Mouse (Mus musculus): Measurements from ENCODE around the gene Mkrn1.
"Not testable (repeated sequence)": the region's sequence is repeated elsewhere in the genome, so short reads cannot be mapped to it uniquely, and the experiment has no call there.

Gene Mkrn1

DNA sequence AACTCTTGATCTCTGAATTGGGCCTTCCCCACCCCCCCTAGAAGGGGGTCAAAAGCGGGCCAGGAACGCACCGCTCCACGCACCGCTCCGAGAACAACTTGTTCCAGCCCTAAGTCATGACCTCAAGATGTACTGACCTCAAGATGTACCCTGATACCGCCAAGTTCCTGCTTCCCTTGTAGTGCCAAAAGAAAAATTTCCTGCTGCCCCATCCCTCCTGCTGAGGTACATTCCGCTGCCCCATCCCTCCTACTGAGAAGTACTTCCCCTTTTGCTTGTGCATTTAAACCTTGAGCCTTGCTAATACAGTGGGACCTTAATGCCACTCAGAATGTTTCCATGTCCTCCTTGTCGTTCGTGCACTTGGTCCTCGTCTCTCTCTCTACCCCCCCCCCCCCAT, 10.5 kb upstream of the Mkrn1 start:
- DNase-seq (ENCODE audit: low spot score in 2 of 2), result no peak

GRCm38 (mm10) chr6:39429007-39429788, 8.9 kb upstream of the Mkrn1 start:
- no peak for DNase-seq (ENCODE audit: low spot score in 2 of 2)

GRCm38 (mm10) chr6:39427276-39428003, 7.2 kb upstream of the Mkrn1 start:
- no peak for DNase-seq (ENCODE audit: low spot score in 2 of 2)

DNA sequence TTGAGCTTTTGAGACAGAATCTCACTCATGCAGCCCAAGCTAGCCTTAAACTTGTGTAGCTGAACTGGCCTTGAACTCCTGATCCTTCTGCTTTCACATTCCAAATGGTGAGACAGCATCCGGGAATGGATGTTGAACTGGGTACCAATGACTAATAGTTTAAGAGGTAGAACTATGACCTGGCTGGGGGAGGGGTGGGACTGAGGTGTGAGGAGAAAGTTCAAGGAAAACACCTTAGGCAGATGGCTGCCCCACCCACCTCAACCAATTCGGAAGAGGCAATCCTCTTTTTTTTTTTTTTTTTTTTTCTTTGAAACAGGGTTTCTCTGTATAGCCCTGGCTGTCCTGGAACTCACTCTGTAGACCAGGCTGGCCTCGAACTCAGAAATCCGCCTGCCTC, 6.5 kb upstream of the Mkrn1 start:
- no peak for DNase-seq (ENCODE audit: low spot score in 2 of 2)

DNA sequence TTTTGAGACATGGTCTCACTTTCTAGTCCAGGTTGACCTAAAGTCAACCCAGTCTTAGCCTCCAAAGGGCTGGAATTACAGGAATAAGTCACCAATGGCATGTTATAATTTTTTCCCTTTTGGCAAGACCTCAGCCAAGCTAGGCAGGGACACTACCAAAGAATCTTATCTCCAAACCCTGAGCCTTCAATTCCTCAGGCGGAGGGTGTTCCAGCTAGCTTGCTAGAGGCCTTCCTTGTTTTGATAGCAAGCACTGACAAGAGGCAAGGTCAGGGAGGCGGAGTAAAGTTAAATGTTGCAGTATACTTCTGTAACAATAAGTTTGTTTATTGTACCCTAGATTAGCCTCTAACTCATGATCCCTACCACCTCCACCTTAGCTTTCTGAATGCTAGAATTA, 4.9 kb upstream of the Mkrn1 start:
- DNase-seq (ENCODE audit: low spot score in 2 of 2), result no peak

- DNase-seq (ENCODE audit: low spot score in 2 of 2), result no peak
Observed at GRCm38 (mm10) chr6:39423686-39424085, 3.4 kb upstream of the Mkrn1 start.

DNA sequence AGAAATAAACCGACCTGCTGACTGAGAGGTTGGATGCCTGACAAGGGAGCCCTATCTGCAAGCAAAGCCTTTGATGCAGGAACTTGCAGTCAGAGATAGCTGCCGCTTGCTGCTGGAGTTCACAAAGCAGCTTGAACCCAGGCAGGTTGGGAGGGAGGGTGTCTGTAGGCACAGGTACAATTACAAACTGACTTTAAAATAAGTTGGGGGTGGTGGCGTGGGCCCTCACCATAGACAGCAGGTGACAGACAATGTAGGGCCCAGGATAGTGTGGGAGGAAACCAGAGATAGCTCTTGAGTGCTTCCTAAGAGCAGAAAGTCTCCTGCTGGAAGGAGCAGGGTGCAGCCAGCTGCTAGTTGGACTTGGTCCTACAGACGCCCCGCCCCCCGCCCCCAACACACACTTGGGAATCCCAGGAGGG, 2.9 kb upstream of the Mkrn1 start:
- DNase-seq (ENCODE audit: low spot score in 2 of 2), result peak in 1 of 2 experiments; percentile 62

DNA sequence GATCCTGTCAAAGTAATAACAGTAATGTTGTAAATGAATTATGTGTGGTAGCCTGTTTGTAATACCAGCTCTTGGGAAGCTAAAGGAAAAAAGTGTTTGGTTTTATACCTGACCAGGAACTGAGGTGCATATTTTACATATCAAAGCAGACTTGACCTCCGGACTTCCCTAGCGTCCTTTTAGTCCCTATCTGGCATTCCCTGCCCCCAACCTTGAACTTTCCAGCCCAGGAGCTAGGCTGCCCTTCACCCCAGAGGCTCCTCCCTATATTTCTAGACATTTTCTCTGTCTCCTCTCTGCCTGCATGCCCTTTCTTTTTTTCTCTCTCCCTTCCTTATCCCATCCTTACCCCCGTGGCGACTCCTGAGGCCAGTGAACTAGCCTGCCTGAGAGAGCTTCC, 605 bp upstream of the Mkrn1 start:
- no peak for DNase-seq (ENCODE audit: low spot score in 2 of 2)

DNA sequence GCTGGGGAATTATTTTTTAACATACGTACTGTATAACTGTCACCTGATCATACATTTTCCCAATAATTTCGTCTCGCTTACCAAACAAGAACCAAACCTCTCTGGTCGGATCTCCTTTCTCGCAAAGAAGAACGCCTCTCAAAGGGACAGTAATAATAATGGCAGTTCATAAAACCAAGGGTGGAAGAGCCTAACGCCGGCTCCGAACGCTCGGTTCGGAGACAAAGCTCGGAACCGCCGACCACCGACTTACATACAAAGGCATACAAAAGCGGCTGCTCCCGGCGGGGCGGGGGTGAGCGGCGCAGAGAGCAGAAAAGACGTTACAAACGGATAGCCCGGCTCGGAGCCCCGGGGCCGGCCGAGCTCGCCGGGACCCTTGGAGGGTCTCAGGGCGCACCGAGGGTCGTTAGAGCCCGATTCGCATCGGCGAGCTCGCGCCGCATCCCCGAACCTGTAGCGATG, 844 bp downstream of the Mkrn1 start:
- peak in 1 of 2 experiments; percentile 40 for DNase-seq (ENCODE audit: low spot score in 2 of 2)

GRCm38 (mm10) chr6:39416654-39417053, 3.6 kb downstream of the Mkrn1 start:
- not testable (repeated sequence) for DNase-seq (ENCODE audit: low spot score in 2 of 2)

DNA sequence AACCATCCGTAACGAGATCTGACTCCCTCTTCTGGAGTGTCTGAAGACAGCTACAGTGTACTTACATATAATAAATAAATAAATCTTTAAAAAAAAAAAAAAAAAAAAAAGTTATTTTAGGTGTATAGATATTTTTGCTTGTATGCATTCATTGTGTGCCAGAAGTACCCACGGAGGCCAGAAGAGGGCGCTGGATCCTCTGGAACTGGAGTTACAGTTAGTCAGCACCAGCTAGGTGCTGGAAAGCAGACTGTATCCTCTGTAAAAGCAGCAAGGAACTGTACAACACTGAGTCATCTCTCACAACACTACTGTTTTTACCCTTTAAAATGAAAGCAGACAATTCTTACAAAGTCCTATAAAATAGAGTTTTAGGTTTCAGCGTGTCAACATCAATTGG, 4.5 kb downstream of the Mkrn1 start:
- peak in 1 of 2 experiments; percentile 76 for DNase-seq (ENCODE audit: low spot score in 2 of 2)

DNA sequence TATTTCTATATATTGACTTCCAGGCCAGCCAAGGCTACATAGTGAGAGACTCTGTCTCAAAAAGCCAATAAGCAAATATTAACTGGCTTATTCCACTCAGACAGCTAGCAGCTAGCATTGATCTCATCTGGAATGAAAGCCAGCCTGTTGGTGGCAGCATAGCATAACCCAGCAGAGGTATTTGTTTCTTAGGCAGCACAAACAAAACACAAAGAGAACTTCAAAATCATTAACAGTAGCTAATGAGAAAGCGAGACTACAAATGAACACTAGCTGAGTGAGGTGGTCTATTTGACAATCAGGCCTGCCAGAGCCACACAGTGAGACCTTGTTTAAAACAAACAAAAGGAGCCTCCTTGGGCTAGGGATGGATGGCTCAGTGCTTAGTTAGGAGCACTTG, 6.2 kb downstream of the Mkrn1 start:
- DNase-seq (ENCODE audit: low spot score in 2 of 2), result peak in 1 of 2 experiments; percentile 31

DNA sequence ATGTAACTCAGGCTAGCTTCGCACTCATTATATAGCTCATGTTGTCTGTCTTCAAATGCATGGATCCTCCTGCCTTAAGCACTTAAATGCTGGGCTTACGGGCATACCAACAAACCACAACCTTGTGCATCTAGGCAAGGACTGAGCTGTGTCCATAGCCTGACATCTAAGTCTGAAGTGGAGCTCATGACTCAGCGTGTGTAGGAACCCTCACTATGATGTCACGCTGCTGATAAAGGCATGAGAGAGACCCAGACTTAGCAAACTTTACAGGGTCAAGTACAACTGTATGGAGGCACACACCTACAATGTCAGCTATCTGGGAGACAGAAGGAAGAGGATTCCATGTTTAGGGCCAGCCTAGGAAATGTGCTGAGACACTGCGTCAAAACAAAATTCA, 13.8 kb downstream of the Mkrn1 start:
- no peak for DNase-seq (ENCODE audit: low spot score in 2 of 2)

- no peak for DNase-seq (ENCODE audit: low spot score in 2 of 2)
Observed at GRCm38 (mm10) chr6:39403136-39403535, 17.1 kb downstream of the Mkrn1 start.

DNA sequence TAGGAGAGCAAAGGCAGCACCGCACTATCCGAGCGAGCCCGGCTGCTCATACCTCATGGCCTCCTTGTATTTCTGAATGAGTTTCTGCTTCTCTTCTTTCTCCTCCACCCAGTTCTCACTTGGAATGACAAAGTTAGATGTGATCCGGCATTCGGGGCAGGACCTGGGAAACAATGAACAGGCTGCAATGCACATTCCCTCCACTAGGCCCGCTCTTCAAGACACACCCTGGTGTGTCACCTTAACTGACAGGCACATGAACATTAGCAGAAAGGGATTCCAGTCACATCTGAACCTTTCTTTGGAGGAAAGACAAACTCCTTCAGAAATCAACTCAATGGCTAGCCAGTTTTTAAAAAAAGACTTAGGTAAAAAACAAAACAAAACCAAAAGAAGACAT, 19.9 kb downstream of the Mkrn1 start:
- DNase-seq (ENCODE audit: low spot score in 2 of 2), result no peak

- no peak for DNase-seq (ENCODE audit: low spot score in 2 of 2)
Observed at GRCm38 (mm10) chr6:39398342-39398741, 21.9 kb downstream of the Mkrn1 start.

DNA sequence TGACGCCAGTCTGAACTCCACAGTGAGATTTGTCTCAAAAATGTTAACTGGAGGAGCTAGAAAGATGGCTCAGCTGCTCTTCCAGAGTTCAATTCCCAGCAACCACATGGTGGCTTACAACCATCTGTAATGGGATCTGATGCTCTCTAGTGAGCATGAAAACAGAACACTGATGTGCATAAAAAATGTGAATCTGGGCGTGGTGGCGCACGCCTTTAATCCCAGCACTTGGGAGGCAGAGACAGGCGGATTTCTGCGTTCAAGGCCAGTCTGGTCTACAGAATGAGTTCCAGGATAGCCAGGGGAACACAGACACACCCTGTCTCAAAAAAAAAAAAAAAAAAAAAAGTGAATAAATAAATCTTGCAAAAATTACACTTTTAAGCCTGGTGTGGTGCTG, 23.2 kb downstream of the Mkrn1 start:
- DNase-seq (ENCODE audit: low spot score in 2 of 2), result no peak

DNA sequence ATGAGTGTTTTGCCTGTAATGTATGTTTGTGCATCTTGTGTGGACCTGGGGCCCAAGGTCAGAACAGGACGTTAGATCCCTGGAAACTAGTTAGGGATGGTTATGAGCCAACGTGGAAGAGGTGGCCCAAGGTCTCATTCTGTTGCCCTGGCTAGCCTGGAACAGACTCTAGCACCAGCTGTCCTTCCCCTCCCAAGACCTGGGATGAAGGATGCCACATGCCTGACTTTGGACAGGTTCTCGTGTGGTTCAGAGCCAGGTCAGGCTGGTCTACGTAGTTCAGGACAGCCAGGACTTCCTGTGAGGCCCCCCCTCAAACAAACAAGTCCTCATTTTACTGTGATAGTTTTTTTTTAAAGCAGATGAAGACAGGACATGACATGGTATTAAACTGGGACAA, 24.3 kb downstream of the Mkrn1 start:
- no peak for DNase-seq (ENCODE audit: low spot score in 2 of 2)

DNA sequence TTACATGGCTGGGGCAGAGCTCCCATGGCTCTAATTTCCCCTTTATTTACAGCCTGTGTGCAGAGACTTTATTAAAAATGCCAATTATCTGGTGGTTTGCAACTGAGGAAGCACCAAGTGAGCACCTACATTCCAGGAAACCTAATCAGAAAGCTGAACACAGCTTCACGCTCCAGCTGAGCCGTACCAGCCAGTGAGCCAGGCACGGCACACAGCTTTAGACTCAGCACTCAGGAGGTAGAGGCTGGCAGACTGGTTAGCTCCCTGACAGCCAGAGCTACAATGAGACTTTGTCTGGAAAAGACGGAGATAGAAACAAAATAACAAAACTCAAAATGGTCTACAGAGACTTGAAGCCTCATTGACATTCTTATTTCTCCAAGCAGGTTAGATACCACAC, 24.8 kb downstream of the Mkrn1 start:
- no peak for DNase-seq (ENCODE audit: low spot score in 2 of 2)

DNA sequence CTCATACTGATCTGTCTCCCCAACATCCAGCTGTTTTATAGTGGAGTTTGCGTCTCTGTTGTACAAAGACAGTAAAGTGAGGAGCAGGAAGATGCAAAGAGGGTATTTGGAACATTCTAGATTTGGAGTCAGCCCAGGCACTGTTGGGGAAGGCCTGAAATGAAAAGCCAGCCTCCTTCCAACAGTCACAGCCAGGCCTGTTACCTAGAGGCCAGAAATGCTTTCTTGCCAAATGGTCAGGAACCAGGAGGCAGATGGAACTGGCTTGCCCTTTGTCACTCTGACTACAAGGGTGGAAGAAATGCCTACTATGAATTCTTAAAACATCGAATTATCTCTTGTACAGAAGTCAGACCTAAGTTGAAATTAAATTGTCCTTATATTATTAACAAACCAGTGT, 30.3 kb downstream of the Mkrn1 start:
- DNase-seq (ENCODE audit: low spot score in 2 of 2), result no peak

GRCm38 (mm10) chr6:39381125-39381880, 39.0 kb downstream of the Mkrn1 start, which contains the start of gene Rab19:
Gene Rab19 (plus strand): TSS chr6:39381175.
- no peak for DNase-seq (ENCODE audit: low spot score in 2 of 2)

DNA sequence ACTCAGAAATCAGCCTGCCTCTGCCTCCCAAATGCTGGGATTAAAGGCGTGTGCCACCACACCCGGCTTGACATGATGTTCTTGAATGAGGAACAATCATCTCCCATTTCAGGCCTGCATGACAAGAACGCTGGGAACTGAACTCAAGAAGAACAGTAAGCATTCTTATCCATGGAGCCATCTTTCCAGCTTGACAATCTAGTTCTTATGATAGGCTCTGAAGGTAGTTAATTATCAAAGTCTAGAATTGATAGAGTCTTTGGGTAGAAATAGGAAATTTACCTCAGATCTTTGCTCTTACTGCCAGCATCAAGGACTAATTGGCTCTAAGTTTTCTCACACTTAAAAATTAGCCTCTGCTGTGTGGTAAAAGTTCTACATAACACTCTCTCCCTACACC, 40.0 kb downstream of the Mkrn1 start:
- no peak for DNase-seq (ENCODE audit: low spot score in 2 of 2)
